Mouse (Mus musculus): ENCODE results near the gene Gm42421. TPM values are rescaled to one million over a fixed set of nuclear protein-coding genes. Genes with fewer than 3 reads are reported as not detected.

Gene Gm42421
- polyA plus RNA-seq, 1 experiment, result 0.25 TPM

- Histone ChIP-seq H3ac (ENCODE audit: control insufficient read depth, insufficient read length, low read depth) (no peak overlapping the region), H3K27me3 (ENCODE audit: control insufficient read depth, insufficient read depth, insufficient read length) (no peaks in the 10 kb centered on the region), H3K79me2 (ENCODE audit: control insufficient read depth, insufficient read depth) (no peaks in the 10 kb centered on the region), H3K79me3 (ENCODE audit: low read depth) (no peaks in the 10 kb centered on the region), H3K4me3 (ENCODE audit: insufficient read depth, poor library complexity, severe bottlenecking) (no peak overlapping the region), H3K36me3 (ENCODE audit: control insufficient read depth, insufficient read depth) (peaks cover 38% of the 10 kb centered on the region)
- no peak for TF ChIP-seq CEBPB (IDR thresholded peaks at IDR 0.05; ENCODE audit: low read depth)
- no peak for TF ChIP-seq MYOG (IDR thresholded peaks at IDR 0.05; ENCODE audit: control insufficient read depth, extremely low read depth, insufficient read length)
- no peak for TF ChIP-seq MAX (IDR thresholded peaks at IDR 0.05)
- TF ChIP-seq FOSL1 (IDR thresholded peaks at IDR 0.05; ENCODE audit: insufficient read depth, low read length, poor library complexity, severe bottlenecking), result no peak
- no peak for TF ChIP-seq USF1 (IDR thresholded peaks at IDR 0.05; ENCODE audit: low read depth)
- TF ChIP-seq MYOD1 (IDR thresholded peaks at IDR 0.05; ENCODE audit: control insufficient read depth, insufficient read length, low read depth), result no peak
- no peak for TF ChIP-seq CTCF (IDR thresholded peaks at IDR 0.05; ENCODE audit: control insufficient read depth, insufficient read depth, insufficient read length)
Observed at GRCm38 (mm10) chr5:143985381-143985780, 57.4 kb downstream of the Gm42421 start.

Other genes starting within 250 kb of the Gm42421 start
- gene Usp42, start 195.9 kb upstream of the Gm42421 start, polyA plus RNA-seq (2012; fragmentation: generic; extraction: Trizol), result 4.8 TPM
- gene Eif2ak1, start 110.4 kb upstream of the Gm42421 start, polyA plus RNA-seq (2012; fragmentation: generic; extraction: Trizol), result 13.9 TPM
- gene Ankrd61, start 30.5 kb upstream of the Gm42421 start, polyA plus RNA-seq (2012; fragmentation: generic; extraction: Trizol), result 0.18 TPM
- gene Aimp2, start 18.3 kb upstream of the Gm42421 start, polyA plus RNA-seq (2012; fragmentation: generic; extraction: Trizol), result 158 TPM
- 7.0 TPM for gene Pms2, start 18.2 kb upstream of the Gm42421 start, polyA plus RNA-seq (2012; fragmentation: generic; extraction: Trizol)
- not detected for gene Rsph10b, start 4.9 kb downstream of the Gm42421 start, polyA plus RNA-seq (2012; fragmentation: generic; extraction: Trizol)
- gene Ccz1, start 86.7 kb downstream of the Gm42421 start, polyA plus RNA-seq (2012; fragmentation: generic; extraction: Trizol), result 35.0 TPM
- gene Ocm, start 98.5 kb downstream of the Gm42421 start, polyA plus RNA-seq (2012; fragmentation: generic; extraction: Trizol), result not detected
- 4.9 TPM for gene Lmtk2, start 172.3 kb downstream of the Gm42421 start, polyA plus RNA-seq (2012; fragmentation: generic; extraction: Trizol)

Data from C2C12 (cell line).